Mouse (Mus musculus) neural tube, embryonic 11.5 days (tissue): Measurements from ENCODE around the gene Nop10. TPM values are rescaled to one million over a fixed set of nuclear protein-coding genes. Genes with fewer than 3 reads are reported as not detected.

ENCODE experiments used
- ATAC-seq: fragments of 200-750 bp; cut with Nextera tagmentation; 2 replicates; pipeline ENCODE4 v1.8.0; 2017; ENCODE audit warnings: moderate number of reproducible peaks, mild to moderate bottlenecking, moderate TSS enrichment, moderate library complexity; ENCODE audit not compliant: insufficient read depth, low FRiP score, low TSS enrichment
- DNase-seq: peaks from one replicate; pipeline ENCODE4 v3.0.0-alpha.2; 2015; ENCODE audit warnings: low spot score
- H3K27ac ChIP-seq: fragments of 300-500 bp; sonication (generic); 2 replicates; pipeline ENCODE4 v1.5.1; 2014; ENCODE audit warnings: low read depth, mild to moderate bottlenecking, low read length
- H3K27me3 ChIP-seq: fragments of 300-500 bp; sonication (generic); 2 replicates; pipeline ENCODE4 v1.6.1; 2014; ENCODE audit warnings: mild to moderate bottlenecking, low read length, mixed read lengths; ENCODE audit not compliant: control insufficient read depth, insufficient read depth
- H3K36me3 ChIP-seq: fragments of 300-500 bp; sonication (generic); 2 replicates; pipeline ENCODE4 v1.6.1; 2014; ENCODE audit warnings: mild to moderate bottlenecking, low read length, moderate library complexity, mixed read lengths; ENCODE audit not compliant: control insufficient read depth, insufficient read depth
- H3K4me1 ChIP-seq: fragments of 300-500 bp; sonication (generic); 2 replicates; pipeline ENCODE4 v1.6.1; 2014; ENCODE audit warnings: low read length, mixed read lengths; ENCODE audit not compliant: control insufficient read depth, insufficient read depth
- H3K4me2 ChIP-seq: fragments of 300-500 bp; sonication (generic); 2 replicates; pipeline ENCODE4 v1.6.1; 2014; ENCODE audit warnings: low read depth, mild to moderate bottlenecking, moderate library complexity
- H3K4me3 ChIP-seq: fragments of 300-500 bp; sonication (generic); 2 replicates; pipeline ENCODE4 v1.5.1; 2014; ENCODE audit warnings: low read depth, low read length
- H3K9ac ChIP-seq: fragments of 300-500 bp; sonication (generic); 2 replicates; pipeline ENCODE4 v1.6.1; 2014; ENCODE audit warnings: mild to moderate bottlenecking, low read length
- H3K9me3 ChIP-seq: fragments of 300-500 bp; sonication (generic); 2 replicates; pipeline ENCODE4 v1.6.1; 2016; ENCODE audit warnings: low read length; ENCODE audit not compliant: control insufficient read depth
- WGBS: fragments of 180-500 bp; shearing (Covaris S2); extraction: QIAGEN DNeasy Blood & Tissue Kit; methylation state at CpG from one replicate; pipeline ENCODE4 v1.1.7; 2014; 5-methylcytosine and 5-hydroxymethylcytosine counted together
- polyA plus RNA-seq: library from polyadenylated mRNA; unstranded; fragments of >200 nt; fragmentation: Nextera tagmentation; extraction: Ambion mirVana; gene quantifications from 2 replicates; pipeline ENCODE4 v1.2.1, GENCODE M21; 2014

Gene Nop10
- 167 and 171 TPM in 2 replicates for polyA plus RNA-seq

DNA sequence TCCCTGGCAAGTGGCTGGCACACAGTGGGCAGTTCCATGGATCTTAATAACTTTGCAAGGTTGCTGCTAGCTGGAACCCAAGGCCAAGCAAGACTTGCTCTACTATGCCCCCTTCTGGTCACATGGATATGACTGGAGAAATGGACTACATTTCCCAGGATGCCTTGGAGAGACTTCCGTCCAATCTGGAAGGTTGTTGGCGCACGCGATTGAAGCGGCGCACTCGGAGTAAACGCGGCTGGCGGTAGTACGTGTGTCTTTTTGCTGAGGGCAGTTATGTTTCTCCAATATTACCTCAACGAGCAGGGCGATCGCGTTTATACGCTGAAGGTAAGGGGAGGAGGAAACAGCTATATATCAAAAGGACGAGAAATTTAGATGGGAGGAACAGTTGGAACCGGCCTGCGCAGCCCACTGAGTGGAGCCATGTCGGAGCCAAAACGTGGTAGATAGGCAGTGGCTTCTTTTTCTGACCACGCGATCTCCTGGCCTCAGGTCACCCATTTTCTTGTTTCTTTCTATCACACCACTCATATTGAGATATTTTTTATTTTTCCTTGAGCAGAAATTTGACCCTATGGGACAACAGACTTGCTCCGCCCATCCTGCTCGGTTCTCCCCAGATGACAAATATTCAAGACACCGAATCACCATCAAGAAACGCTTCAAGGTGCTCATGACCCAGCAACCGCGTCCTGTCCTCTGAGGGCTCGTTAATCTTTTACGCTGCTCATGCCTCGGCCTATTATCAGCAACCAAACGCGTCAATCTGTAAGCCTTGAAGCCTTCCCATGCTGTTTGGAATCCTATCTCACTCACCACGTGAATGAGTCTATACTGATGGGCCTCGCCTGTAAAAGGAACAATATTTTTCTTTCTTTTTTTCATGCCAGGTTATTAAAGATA, at the start of gene Nop10:
Gene Nop10, plus strand, starts transcription at position 179 of the 906 bp plus-strand sequence.
- ATAC-seq (peak; percentile 40), DNase-seq (peak; percentile 85)
- under 1% methylated on average over 36 of the region's 36 CpGs for WGBS
- no peaks in the 10 kb centered on the region for H3K36me3 ChIP-seq
- H3K27me3 ChIP-seq = no peaks in the 10 kb centered on the region
- H3K4me1 ChIP-seq = peaks cover 12% of the 10 kb centered on the region
- peak within 1 kb of the TSS; percentile 47 for H3K4me3 ChIP-seq
- no peaks in the 10 kb centered on the region for H3K9me3 ChIP-seq
- H3K9ac ChIP-seq = peak within 1 kb of the TSS; percentile 57
- H3K4me2 ChIP-seq = peak within 1 kb of the TSS; percentile 56
- H3K27ac ChIP-seq = no peak within 1 kb of the TSS

DNA sequence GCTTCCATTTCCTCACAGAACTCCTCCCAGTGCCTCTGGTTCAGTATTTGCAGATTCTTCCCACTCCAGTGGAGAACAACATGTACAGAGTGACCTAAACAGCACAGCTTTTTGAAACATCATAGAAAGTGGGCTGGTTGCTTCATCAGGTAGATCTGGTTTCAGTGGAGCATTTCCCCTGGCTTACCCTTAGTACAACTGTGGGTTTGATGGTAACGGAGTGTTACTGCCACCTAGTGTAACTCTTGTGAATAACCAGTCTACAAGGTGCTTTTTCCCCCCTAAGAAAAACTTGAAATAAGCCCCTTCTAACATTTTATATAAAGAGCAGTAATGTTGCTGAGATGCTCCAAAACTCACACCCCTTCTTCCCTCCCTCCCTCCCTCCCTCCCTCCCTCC, 45.7 kb upstream of the Nop10 start:
- no peak overlapping the region for H3K4me3 ChIP-seq
- no peak overlapping the region for H3K27ac ChIP-seq
- ATAC-seq (no peak), DNase-seq (peak; percentile 12)
- H3K36me3 ChIP-seq = no peaks in the 10 kb centered on the region
- no peak overlapping the region for H3K4me2 ChIP-seq
- no peaks in the 10 kb centered on the region for H3K4me1 ChIP-seq
- H3K27me3 ChIP-seq = no peaks in the 10 kb centered on the region
- WGBS = 8% methylated on average over 1 of the region's 1 CpGs
- no peaks in the 10 kb centered on the region for H3K9me3 ChIP-seq
- no peak overlapping the region for H3K9ac ChIP-seq

DNA sequence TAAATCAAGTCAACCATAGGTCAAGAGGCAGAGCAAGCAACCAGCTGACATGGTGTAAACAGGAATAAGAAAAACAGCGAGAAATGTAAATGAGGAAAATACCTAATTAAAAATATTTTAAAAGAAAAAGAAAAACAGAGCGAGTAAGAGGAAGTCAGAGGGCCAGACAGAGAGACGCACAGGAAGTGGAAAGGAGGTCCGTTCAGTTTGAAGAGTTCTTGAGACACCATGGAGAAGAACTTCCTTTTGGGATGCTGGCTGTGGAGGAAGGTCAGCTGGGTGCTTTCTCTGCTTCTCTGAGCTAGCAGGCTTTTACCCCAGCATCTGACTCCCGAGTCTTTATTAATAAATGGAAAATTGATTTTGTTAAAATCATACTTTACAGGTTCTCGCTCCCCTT, 44.1 kb upstream of the Nop10 start:
- no peak overlapping the region for H3K9ac ChIP-seq
- no peaks in the 10 kb centered on the region for H3K27me3 ChIP-seq
- H3K27ac ChIP-seq = no peak overlapping the region
- no peaks in the 10 kb centered on the region for H3K4me1 ChIP-seq
- no peaks in the 10 kb centered on the region for H3K9me3 ChIP-seq
- DNase-seq (no peak), ATAC-seq (no peak)
- H3K36me3 ChIP-seq = no peaks in the 10 kb centered on the region
- WGBS = 82% methylated on average over 6 of the region's 6 CpGs
- H3K4me2 ChIP-seq = no peak overlapping the region
- no peak overlapping the region for H3K4me3 ChIP-seq

DNA sequence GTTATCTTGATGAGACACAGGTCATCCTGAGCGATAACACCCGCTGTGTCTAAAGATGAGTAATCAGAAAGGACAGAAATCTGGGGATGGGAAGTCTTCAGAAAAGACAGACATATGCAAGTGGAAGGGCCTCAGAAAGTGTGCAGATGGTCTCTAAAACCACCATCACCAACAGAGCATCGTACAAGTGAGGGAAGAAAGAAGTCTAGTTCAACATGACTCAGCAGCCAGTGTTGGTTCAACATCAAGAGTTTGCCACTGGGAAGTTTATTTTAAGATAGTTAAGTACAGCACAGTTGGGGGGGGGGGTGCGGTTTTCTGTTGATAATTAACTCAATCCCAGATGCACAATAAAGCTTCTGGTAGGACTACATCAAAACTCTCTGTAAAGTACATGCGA, 40.8 kb upstream of the Nop10 start:
- no peak overlapping the region for H3K4me3 ChIP-seq
- 84% methylated on average over 5 of the region's 5 CpGs for WGBS
- H3K36me3 ChIP-seq = no peaks in the 10 kb centered on the region
- no peak overlapping the region for H3K9ac ChIP-seq
- no peak overlapping the region for H3K27ac ChIP-seq
- no peaks in the 10 kb centered on the region for H3K27me3 ChIP-seq
- no peaks in the 10 kb centered on the region for H3K9me3 ChIP-seq
- no peak for ATAC-seq
- DNase-seq = no peak
- no peaks in the 10 kb centered on the region for H3K4me1 ChIP-seq
- no peak overlapping the region for H3K4me2 ChIP-seq

DNA sequence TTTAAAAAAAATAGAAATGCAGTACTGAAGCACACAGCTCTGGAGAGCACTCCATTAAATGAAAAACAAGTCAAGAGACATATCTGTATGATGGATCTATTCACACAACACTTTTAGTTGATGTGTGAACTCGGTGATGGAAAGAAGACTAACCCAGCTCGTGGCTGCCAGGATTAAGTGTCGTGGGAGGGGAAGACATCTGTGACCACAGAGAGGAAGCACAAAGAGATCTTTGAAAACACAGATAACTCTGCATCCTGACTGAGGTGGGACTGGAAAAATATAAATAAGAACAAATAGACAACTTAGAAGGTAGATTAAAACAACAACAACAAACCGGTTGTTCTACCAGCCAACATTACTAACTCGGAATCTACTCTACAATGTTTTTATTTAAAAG, 39.1 kb upstream of the Nop10 start:
- ATAC-seq = no peak
- DNase-seq = no peak
- WGBS = 85% methylated on average over 5 of the region's 5 CpGs
- Histone ChIP-seq H3K27me3 (no peaks in the 10 kb centered on the region), H3K4me2 (no peak overlapping the region), H3K9me3 (no peaks in the 10 kb centered on the region), H3K4me3 (no peak overlapping the region), H3K9ac (no peak overlapping the region), H3K36me3 (no peaks in the 10 kb centered on the region), H3K4me1 (no peaks in the 10 kb centered on the region), H3K27ac (no peak overlapping the region)

DNA sequence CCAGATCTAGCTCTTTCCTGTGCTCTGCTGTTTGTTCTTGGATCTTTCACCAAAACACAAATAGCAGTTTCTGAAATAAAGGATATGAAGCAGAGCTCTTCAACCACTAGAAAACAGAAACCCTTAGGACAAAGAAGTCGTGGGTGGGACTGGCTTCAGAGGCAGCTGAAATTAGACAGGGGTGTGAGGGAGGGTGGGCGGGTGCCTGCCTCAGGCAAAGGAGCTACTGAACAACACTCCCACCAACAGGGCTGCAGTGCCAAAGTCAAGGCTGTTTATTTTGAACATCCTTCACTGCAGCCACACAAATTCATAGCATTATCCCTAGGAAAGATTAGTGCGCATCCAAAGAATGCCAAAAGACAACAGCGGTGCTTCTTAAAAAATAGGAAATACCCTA, 37.4 kb upstream of the Nop10 start:
- WGBS = 68% methylated on average over 4 of the region's 4 CpGs
- DNase-seq (no peak), ATAC-seq (no peak; the same call in 1 of the 2 replicates)
- Histone ChIP-seq H3K9me3 (no peaks in the 10 kb centered on the region), H3K36me3 (no peaks in the 10 kb centered on the region), H3K4me1 (no peaks in the 10 kb centered on the region), H3K9ac (no peak overlapping the region), H3K27ac (no peak overlapping the region), H3K4me3 (no peak overlapping the region), H3K4me2 (no peak overlapping the region), H3K27me3 (no peaks in the 10 kb centered on the region)

DNA sequence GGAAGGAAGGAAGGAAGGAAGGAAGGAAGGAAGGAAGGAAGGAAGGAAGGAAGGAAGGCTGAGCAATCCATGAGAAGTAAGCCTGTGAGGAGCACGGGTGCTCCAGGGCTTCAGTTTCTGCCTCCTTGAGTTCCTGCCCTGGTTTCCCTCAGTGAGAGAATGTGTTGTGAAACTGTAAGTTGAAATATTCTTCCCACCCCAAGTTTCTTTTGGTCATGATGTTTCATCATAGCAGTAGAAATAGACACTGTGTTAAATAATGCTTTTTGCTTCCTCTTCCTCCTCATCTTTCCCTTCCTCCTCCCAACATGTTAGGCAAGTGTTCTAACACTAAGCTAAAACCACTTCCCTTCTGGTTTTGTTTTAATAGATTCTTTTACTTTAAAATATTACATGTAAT, 29.1 kb upstream of the Nop10 start:
- ATAC-seq = no peak
- no peak overlapping the region for H3K4me2 ChIP-seq
- no peak overlapping the region for H3K9ac ChIP-seq
- H3K4me3 ChIP-seq = no peak overlapping the region
- H3K9me3 ChIP-seq = no peaks in the 10 kb centered on the region
- no peak overlapping the region for H3K27ac ChIP-seq
- WGBS = 95% methylated on average over 1 of the region's 1 CpGs
- H3K36me3 ChIP-seq = no peaks in the 10 kb centered on the region
- H3K27me3 ChIP-seq = no peaks in the 10 kb centered on the region
- H3K4me1 ChIP-seq = no peaks in the 10 kb centered on the region
- DNase-seq = no peak

DNA sequence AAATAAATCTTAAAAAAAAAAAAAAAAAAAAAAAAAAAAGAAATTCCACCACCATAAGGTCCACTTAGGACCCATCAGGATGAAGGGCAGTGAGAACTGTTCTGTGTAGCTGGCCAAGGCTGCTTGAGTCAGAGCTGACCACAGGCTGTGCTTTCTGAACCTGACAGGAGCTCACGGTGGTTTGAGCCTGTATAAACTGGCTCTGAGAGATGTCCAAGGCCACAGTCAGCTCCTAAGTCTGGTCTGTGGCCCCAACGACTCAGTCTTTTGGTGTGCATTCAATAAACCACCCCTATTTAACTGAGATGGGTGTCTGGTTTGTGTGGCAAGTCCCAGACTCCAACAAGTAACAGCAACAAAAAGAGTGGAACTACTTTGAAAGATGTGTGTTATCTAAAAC, 25.1 kb upstream of the Nop10 start:
- no peaks in the 10 kb centered on the region; the same call in 1 of the 2 replicates for H3K4me1 ChIP-seq
- no peaks in the 10 kb centered on the region for H3K27me3 ChIP-seq
- H3K4me3 ChIP-seq = no peak overlapping the region
- H3K27ac ChIP-seq = no peak overlapping the region
- WGBS = 79% methylated on average over 2 of the region's 2 CpGs
- H3K9me3 ChIP-seq = no peaks in the 10 kb centered on the region
- H3K36me3 ChIP-seq = no peaks in the 10 kb centered on the region
- DNase-seq (no peak), ATAC-seq (no peak)
- no peak overlapping the region for H3K9ac ChIP-seq
- no peak overlapping the region for H3K4me2 ChIP-seq

DNA sequence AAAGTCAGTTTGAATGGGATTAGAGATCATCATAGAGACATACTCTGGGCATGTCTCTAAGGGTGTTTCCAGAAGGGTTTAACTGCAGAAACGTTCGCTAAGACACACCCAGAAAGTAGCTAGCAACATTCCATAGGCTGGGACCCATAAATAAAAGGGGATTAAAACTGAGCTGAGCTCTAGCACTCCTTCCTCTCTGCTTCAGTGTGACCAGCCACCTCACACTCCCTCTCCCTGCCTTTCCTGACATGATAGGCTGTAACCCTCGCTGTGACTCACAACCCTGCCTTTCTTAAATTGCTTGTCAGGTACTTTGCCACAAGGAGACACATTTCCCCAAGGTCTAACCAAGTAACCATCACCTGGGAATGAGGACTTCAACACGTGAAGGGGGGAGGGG, 23.7 kb upstream of the Nop10 start:
- H3K4me1 ChIP-seq = no peaks in the 10 kb centered on the region; the same call in 1 of the 2 replicates
- H3K4me3 ChIP-seq = no peak overlapping the region
- H3K9me3 ChIP-seq = no peaks in the 10 kb centered on the region
- DNase-seq (no peak), ATAC-seq (no peak)
- no peak overlapping the region for H3K4me2 ChIP-seq
- no peaks in the 10 kb centered on the region for H3K27me3 ChIP-seq
- 8% methylated on average over 4 of the region's 4 CpGs for WGBS
- H3K9ac ChIP-seq = no peak overlapping the region
- H3K27ac ChIP-seq = no peak overlapping the region
- H3K36me3 ChIP-seq = no peaks in the 10 kb centered on the region
